Mouse (Mus musculus) liver, embryonic 12.5 days (tissue): ENCODE data around the gene Fam120a. TPM values are rescaled to one million over a fixed set of nuclear protein-coding genes. Genes with fewer than 3 reads are reported as not detected.
A peak's percentile ranks its signal among the peaks of the same experiment; 100 is the strongest.

Experiments
- ATAC-seq: fragments of 200-750 bp; cut with Nextera tagmentation; 2 replicates; pipeline ENCODE4 v1.8.0; 2017; ENCODE audit warnings: moderate number of reproducible peaks, mild to moderate bottlenecking, moderate library complexity
- H3K27ac ChIP-seq: fragments of 300-500 bp; sonication (generic); 2 replicates; pipeline ENCODE4 v1.5.1; 2016; ENCODE audit warnings: mild to moderate bottlenecking
- H3K27me3 ChIP-seq: fragments of 300-500 bp; sonication (generic); replicated peaks from 2 replicates; pipeline ENCODE4 v1.6.1; 2016; ENCODE audit warnings: mild to moderate bottlenecking, moderate library complexity
- H3K36me3 ChIP-seq: fragments of 300-500 bp; sonication (generic); 2 replicates; pipeline ENCODE4 v1.6.1; 2016; ENCODE audit warnings: mild to moderate bottlenecking, moderate library complexity
- H3K4me1 ChIP-seq: fragments of 300-500 bp; sonication (generic); 2 replicates; pipeline ENCODE4 v1.6.1; 2016
- H3K4me2 ChIP-seq: fragments of 300-500 bp; sonication (generic); 2 replicates; pipeline ENCODE4 v1.6.1; 2016; ENCODE audit warnings: mild to moderate bottlenecking, moderate library complexity
- H3K4me3 ChIP-seq: fragments of 300-500 bp; sonication (generic); 2 replicates; pipeline ENCODE4 v1.5.1; 2016; ENCODE audit warnings: mild to moderate bottlenecking, moderate library complexity
- H3K9ac ChIP-seq: fragments of 300-500 bp; sonication (generic); 2 replicates; pipeline ENCODE4 v1.6.1; 2016; ENCODE audit warnings: mild to moderate bottlenecking, moderate library complexity
- H3K9me3 ChIP-seq: fragments of 300-500 bp; sonication (generic); replicated peaks from 2 replicates; pipeline ENCODE4 v1.6.1; 2016; ENCODE audit warnings: mild to moderate bottlenecking, moderate library complexity
- WGBS: fragments of 180-500 bp; shearing (Covaris S2); methylation state at CpG from one replicate; pipeline ENCODE4 v1.1.7; 2016; ENCODE audit not compliant: insufficient replicate concordance; 5-methylcytosine and 5-hydroxymethylcytosine counted together
- polyA plus RNA-seq: library from polyadenylated mRNA; unstranded; fragments of >200 nt; fragmentation: Nextera tagmentation; extraction: Ambion mirVana; gene quantifications from 2 replicates; pipeline ENCODE4 v1.2.1, GENCODE M21; 2016

Fam120a gene
- polyA plus RNA-seq, 1 experiment from 2014 or later = 19.5 TPM

DNA sequence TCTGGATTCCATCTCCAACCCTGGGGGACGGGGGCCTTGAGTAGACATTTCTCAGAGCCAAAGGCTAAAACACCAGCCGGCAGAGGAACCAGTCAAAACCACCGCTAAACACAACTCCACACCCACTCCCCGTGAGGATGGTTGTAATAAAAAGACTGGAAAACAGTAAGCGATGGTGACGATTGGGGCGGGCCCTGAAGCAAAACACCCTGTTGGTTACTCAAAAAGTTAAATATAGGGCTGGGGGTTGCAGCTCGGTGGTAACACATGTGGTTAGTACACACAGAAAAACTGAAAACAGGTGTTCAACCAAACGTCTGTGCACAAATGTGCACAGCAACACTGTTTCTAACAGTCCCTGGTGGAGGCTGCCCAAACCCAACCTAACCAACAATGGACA, 104.3 kb downstream of the Fam120a start:
- peaks cover 69% of the 10 kb centered on the region for H3K4me1 ChIP-seq
- no peak for ATAC-seq

DNA sequence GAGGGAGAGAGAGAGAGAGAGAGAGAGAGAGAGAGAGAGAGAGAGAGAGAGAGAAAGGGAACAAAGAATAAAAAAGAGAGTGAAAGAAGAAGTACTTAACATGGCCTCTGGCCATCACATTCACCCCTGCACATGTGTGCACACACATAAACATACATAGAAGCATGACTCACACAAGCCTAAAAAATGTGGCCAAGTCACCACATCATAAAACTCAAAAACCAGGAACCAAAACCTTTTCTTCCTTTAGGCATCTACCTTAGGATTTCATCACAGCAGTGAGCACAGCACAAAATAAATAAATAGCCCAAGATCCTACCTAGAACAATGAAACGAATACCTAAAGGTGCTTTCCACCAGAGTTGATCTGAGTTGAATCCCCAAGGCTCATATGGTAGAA, 105.9 kb downstream of the Fam120a start:
- Histone ChIP-seq H3K4me1 (peaks cover 70% of the 10 kb centered on the region), H3K27ac (no peak overlapping the region), H3K9me3 (no peaks in the 10 kb centered on the region), H3K4me2 (no peak overlapping the region), H3K36me3 (0 out of 2 replicates have a peak, but pooled peaks cover 3% of the 10 kb centered on the region), H3K27me3 (no peaks in the 10 kb centered on the region), H3K4me3 (no peak overlapping the region), H3K9ac (no peak overlapping the region)
- no peak for ATAC-seq
- WGBS = 82% methylated on average over 1 of the region's 1 CpGs

More for the DNA sequence above, 104.3 kb downstream of the Fam120a start:
- H3K27ac ChIP-seq = no peak overlapping the region
- H3K9ac ChIP-seq = no peak overlapping the region
- WGBS = 56% methylated on average over 9 of the region's 9 CpGs
- H3K27me3 ChIP-seq = no peaks in the 10 kb centered on the region
- 0 out of 2 replicates have a peak, but pooled peaks cover 3% of the 10 kb centered on the region for H3K36me3 ChIP-seq
- no peak overlapping the region for H3K4me2 ChIP-seq
- no peaks in the 10 kb centered on the region for H3K9me3 ChIP-seq
- no peak overlapping the region for H3K4me3 ChIP-seq

DNA sequence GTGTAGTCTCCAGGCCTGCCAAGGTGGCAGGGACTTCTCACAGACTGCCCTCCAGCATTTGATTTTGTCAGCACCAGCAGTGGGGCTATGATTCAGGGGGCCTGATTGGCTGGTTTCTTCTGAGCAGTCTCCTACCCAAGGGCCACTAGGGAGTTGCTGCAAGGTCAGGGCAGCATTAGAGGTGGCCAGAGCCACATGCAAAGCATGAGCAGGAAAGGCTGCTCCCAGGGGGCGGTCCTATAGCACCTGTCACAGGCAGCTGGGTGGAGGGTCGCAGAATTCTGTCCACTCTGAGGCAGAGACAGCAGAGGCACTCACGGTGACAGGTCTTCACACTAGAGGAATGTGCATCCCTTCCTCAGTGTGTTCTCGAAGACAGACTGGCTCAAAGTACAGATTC, 109.0 kb downstream of the Fam120a start:
- Histone ChIP-seq H3K36me3 (0 out of 2 replicates have a peak, but pooled peaks cover 3% of the 10 kb centered on the region), H3K4me2 (no peak overlapping the region), H3K9me3 (no peaks in the 10 kb centered on the region), H3K4me3 (no peak overlapping the region), H3K4me1 (peaks cover 64% of the 10 kb centered on the region), H3K27ac (no peak overlapping the region), H3K27me3 (no peaks in the 10 kb centered on the region), H3K9ac (no peak overlapping the region)
- ATAC-seq = no peak
- 74% methylated on average over 4 of the region's 4 CpGs for WGBS

DNA sequence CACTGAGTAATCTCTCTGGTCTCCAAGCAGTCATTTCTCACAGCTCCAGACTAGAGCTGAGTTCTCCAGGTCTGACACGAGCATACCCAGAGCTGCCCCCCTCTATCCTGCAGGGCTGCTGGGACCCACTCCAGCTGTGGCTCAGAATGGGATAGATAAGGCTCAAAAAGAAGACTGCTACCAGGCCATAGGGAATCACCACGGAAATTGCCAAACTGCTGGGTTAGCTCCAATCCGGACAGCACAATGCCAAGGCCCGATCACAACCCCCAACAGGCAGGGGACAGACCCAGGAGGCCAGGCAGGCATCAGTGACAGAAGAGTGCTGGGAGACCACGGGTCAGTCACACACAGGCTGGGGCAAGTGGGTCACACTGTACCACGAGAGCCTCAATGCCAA, 109.8 kb downstream of the Fam120a start:
- H3K27me3 ChIP-seq = no peaks in the 10 kb centered on the region
- ATAC-seq = no peak
- no peak overlapping the region for H3K27ac ChIP-seq
- H3K36me3 ChIP-seq = 0 out of 2 replicates have a peak, but pooled peaks cover 3% of the 10 kb centered on the region
- peaks cover 65% of the 10 kb centered on the region for H3K4me1 ChIP-seq
- H3K9ac ChIP-seq = no peak overlapping the region
- no peaks in the 10 kb centered on the region for H3K9me3 ChIP-seq
- H3K4me2 ChIP-seq = no peak overlapping the region
- 65% methylated on average over 6 of the region's 6 CpGs for WGBS
- no peak overlapping the region for H3K4me3 ChIP-seq

DNA sequence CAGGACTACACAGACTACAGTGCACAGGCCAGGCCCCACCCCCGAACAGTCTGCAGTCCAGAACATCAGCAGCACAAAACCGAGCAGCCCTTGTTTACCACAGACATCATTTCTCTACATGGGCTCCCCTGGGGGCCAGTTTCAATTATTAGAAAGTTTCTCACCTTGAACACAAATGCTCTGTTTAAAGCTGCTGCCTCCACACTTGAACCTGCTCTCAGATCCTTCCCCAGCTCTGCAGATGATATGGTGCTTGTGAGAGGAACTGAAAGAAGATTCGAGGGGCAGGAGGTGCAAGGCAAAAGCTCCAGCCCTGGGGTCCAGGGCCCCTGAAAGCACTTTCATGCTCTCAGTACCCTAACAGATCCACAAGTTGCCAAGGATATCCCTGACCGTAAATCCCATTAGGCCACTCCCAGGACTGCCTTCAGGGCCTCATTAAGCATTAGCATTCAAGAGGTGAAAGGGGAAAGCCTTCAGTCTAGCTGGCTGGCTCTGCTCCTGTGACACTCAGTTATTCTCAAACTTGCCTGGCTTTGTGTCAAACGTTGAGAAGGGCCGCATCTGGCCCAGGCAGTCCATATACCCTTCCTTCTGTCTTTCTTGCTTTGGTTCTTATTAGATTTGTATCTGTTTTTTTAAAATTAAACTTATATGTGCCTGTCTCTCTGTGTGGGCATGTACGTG, 110.4 kb downstream of the Fam120a start:
- ATAC-seq = no peak
- H3K27ac ChIP-seq = no peak overlapping the region
- no peak overlapping the region for H3K9ac ChIP-seq
- WGBS = 63% methylated on average over 7 of the region's 7 CpGs
- H3K4me3 ChIP-seq = no peak overlapping the region
- no peak overlapping the region for H3K4me2 ChIP-seq
- H3K36me3 ChIP-seq = 0 out of 2 replicates have a peak, but pooled peaks cover 3% of the 10 kb centered on the region
- peaks cover 64% of the 10 kb centered on the region for H3K4me1 ChIP-seq
- H3K27me3 ChIP-seq = no peaks in the 10 kb centered on the region
- H3K9me3 ChIP-seq = no peaks in the 10 kb centered on the region

DNA sequence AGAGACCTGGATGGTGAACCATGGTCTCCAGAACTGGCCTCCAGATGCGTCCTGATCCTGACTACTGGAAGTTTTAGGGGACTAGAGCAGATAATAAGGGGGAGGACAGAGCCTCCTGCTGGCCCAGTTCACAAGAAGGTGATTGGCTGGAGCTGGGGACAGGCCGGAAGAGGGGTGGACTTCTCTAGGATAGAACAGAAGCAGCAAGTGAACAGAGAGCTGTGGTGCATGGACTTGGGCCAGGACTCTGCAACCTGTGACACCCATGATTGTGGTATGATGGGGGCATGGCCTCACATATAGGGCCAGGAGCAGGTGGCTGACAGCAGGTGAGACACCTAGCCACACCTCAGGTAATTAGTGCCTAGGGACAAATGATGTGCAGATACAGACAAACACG, 113.9 kb downstream of the Fam120a start:
- Histone ChIP-seq H3K4me1 (peaks cover 71% of the 10 kb centered on the region), H3K4me3 (no peak overlapping the region), H3K4me2 (peak overlapping the region; percentile 30), H3K27ac (peak overlapping the region; percentile 49), H3K27me3 (no peaks in the 10 kb centered on the region), H3K9me3 (no peaks in the 10 kb centered on the region), H3K9ac (no peak overlapping the region), H3K36me3 (no peaks in the 10 kb centered on the region)
- 47% methylated on average over 3 of the region's 3 CpGs for WGBS
- peak; percentile 31; the same call in 1 of the 2 replicates for ATAC-seq

DNA sequence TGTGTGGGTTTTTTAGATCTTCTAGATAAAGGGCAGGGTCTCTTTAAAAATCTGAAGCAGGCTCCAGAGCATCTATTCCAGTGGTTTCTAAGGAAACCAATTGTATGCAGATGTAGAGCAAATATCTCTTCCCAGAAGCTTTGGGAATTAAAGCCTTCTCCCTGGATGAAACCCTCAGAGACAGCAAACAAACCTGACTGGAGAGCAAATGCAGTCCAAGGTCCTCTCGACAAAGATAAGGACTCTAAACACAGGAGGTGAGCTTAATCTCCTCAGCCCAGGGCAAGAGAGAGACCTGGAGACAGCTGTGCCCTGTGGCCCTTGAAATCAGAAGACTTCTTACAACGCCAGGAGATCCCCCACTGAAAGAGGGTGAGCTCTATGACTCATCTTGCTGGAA, 114.3 kb downstream of the Fam120a start:
- 5% methylated on average over 2 of the region's 2 CpGs for WGBS
- Histone ChIP-seq H3K4me3 (no peak overlapping the region), H3K9me3 (no peaks in the 10 kb centered on the region), H3K9ac (no peak overlapping the region), H3K4me1 (peaks cover 71% of the 10 kb centered on the region), H3K27ac (peak overlapping the region; percentile 49), H3K4me2 (peak overlapping the region; percentile 30), H3K36me3 (0 out of 2 replicates have a peak, but pooled peaks cover 4% of the 10 kb centered on the region), H3K27me3 (no peaks in the 10 kb centered on the region)
- ATAC-seq = peak; percentile 66

DNA sequence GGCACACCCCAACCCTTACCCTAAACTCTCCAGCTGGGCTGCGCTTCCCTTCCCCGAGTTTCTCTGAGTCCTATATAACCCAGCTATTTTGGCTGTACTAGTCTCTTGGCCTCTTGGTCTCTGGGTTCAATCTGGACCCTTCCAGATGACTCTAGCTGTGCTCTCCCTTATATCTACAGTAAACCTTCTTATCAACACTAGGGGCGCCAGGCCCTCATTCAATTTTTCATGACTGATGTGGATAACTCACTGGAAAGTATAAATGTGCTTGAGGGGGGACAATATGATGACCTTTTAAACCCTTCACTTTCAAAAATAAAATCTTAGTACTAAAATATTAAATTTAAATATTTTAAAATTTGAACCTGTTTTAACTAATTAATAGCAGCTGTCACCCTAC, 115.0 kb downstream of the Fam120a start:
- H3K36me3 ChIP-seq = 0 out of 2 replicates have a peak, but pooled peaks cover 4% of the 10 kb centered on the region
- WGBS = 49% methylated on average over 3 of the region's 3 CpGs
- H3K27me3 ChIP-seq = no peaks in the 10 kb centered on the region
- no peak overlapping the region for H3K9ac ChIP-seq
- no peaks in the 10 kb centered on the region for H3K9me3 ChIP-seq
- H3K4me2 ChIP-seq = peak overlapping the region; percentile 30; the same call in 1 of the 2 replicates
- H3K4me1 ChIP-seq = peaks cover 68% of the 10 kb centered on the region
- no peak overlapping the region for H3K4me3 ChIP-seq
- H3K27ac ChIP-seq = no peak overlapping the region
- ATAC-seq = no peak; the same call in 1 of the 2 replicates

DNA sequence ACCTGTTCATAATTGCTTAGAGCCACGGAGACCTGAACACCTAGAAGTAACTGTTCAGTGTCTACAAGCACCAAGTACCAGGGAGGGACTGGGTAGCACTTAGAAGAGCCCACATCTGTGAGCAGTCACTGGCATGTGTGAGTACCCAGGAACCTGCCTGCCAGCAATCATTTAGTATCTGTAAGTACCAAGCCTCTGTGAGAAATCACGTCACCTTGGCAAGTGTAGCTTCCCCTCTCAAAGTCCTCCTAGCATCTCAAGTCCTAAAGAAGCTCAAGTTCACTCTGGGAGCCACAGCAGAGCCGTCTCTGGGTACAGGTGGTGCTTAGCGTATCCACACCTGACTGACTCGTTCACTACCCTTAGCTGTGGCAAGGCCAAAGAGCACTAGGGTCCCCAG, 116.1 kb downstream of the Fam120a start:
- WGBS = 76% methylated on average over 5 of the region's 5 CpGs
- no peak for ATAC-seq

DNA sequence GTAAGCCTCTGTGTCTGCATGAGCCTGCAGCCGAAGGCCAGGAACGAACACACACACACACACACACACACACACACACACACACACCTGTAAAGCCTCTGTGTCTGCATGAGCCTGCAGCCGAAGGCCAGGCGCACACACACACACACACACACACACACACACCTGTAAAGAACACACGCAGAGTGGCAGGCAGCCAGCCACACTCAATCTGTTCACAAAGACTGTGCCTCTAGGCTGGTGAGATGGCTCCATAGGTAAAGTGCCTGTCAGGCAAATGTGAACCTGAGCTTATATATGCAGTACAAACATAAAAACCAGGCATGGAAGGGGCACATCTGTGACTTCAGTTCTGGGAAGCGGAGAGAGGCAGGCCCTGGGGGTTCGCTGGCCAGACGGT, 117.0 kb downstream of the Fam120a start:
- H3K4me3 ChIP-seq = no peak overlapping the region
- no peak overlapping the region for H3K4me2 ChIP-seq
- WGBS = 74% methylated on average over 8 of the region's 8 CpGs
- H3K4me1 ChIP-seq = peaks cover 69% of the 10 kb centered on the region
- H3K27ac ChIP-seq = no peak overlapping the region
- H3K36me3 ChIP-seq = 0 out of 2 replicates have a peak, but pooled peaks cover 4% of the 10 kb centered on the region
- ATAC-seq = no peak
- no peak overlapping the region for H3K9ac ChIP-seq
- no peaks in the 10 kb centered on the region for H3K27me3 ChIP-seq
- no peaks in the 10 kb centered on the region for H3K9me3 ChIP-seq

More for the DNA sequence above, 116.1 kb downstream of the Fam120a start:
- 0 out of 2 replicates have a peak, but pooled peaks cover 4% of the 10 kb centered on the region for H3K36me3 ChIP-seq
- H3K4me3 ChIP-seq = no peak overlapping the region
- no peak overlapping the region for H3K4me2 ChIP-seq
- no peak overlapping the region for H3K9ac ChIP-seq
- H3K9me3 ChIP-seq = no peaks in the 10 kb centered on the region
- no peak overlapping the region for H3K27ac ChIP-seq
- peaks cover 65% of the 10 kb centered on the region for H3K4me1 ChIP-seq
- H3K27me3 ChIP-seq = no peaks in the 10 kb centered on the region

DNA sequence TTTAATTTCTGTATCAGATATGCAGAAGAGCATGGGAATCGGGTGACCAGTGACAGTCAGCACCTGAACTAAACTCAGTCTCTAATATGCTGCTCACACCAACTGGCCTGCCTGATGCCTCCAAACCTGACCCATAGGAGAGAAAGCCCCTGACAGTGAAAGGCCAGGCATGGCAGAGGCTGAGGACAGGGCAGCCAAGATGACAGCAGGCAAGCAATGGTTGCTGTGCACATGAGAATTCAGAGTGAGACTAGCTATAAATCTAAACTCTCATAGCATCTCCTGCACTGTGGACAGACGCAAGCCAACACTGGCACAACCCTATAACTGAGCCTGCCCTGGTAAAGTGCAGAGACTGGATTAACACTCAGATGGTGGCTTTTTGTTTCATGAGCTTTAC, 117.5 kb downstream of the Fam120a start:
- Histone ChIP-seq H3K9ac (no peak overlapping the region), H3K27ac (no peak overlapping the region), H3K4me2 (no peak overlapping the region), H3K4me1 (peaks cover 73% of the 10 kb centered on the region), H3K36me3 (0 out of 2 replicates have a peak, but pooled peaks cover 4% of the 10 kb centered on the region), H3K9me3 (no peaks in the 10 kb centered on the region), H3K27me3 (no peaks in the 10 kb centered on the region), H3K4me3 (no peak overlapping the region)
- WGBS = 79% methylated on average over 2 of the region's 2 CpGs
- ATAC-seq = no peak

DNA sequence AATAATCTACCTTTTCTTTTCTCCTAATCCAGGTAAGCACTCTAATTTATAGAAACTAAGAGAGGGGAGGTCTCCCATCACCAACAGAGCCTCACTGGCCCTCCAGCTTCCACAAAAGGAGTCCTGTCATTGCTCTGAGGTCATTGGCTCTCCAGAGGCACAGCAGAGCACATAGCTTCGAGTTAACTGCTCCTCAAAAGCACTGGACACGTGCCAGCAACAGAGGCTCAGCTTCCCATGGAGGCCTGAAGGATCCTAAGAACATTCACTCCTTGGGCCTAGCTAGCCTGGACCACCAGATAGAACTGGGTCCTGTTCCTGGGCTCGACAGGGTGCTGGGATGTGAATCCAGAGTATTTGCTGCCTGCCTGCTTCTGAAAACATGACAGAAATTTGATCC, 118.7 kb downstream of the Fam120a start:
- no peak for ATAC-seq
- H3K27ac ChIP-seq = no peak overlapping the region
- H3K4me2 ChIP-seq = no peak overlapping the region
- no peak overlapping the region for H3K4me3 ChIP-seq
- no peaks in the 10 kb centered on the region for H3K9me3 ChIP-seq
- WGBS = 56% methylated on average over 3 of the region's 3 CpGs
- H3K27me3 ChIP-seq = no peaks in the 10 kb centered on the region
- 0 out of 2 replicates have a peak, but pooled peaks cover 4% of the 10 kb centered on the region for H3K36me3 ChIP-seq
- H3K4me1 ChIP-seq = peaks cover 72% of the 10 kb centered on the region
- no peak overlapping the region for H3K9ac ChIP-seq
